Mouse (Mus musculus) intestine, postnatal 0 days (tissue): ENCODE measurements around the gene Vwf. TPM values are rescaled to one million over a fixed set of nuclear protein-coding genes. Genes with fewer than 3 reads are reported as not detected.
A peak's percentile ranks its signal among the peaks of the same experiment; 100 is the strongest.

Source experiments
- ATAC-seq: fragments of 200-750 bp; cut with Nextera tagmentation; 2 replicates; pipeline ENCODE4 v1.8.0; 2017; ENCODE audit warnings: mild to moderate bottlenecking, moderate TSS enrichment, moderate library complexity
- H3K27ac ChIP-seq: fragments of 300-500 bp; sonication (generic); 2 replicates; pipeline ENCODE4 v1.5.1; 2014; ENCODE audit warnings: mild to moderate bottlenecking, low read depth, low read length, moderate library complexity
- H3K27me3 ChIP-seq: fragments of 300-500 bp; sonication (generic); replicated peaks from 2 replicates; pipeline ENCODE4 v1.6.1; 2014; ENCODE audit warnings: low read length, mixed read lengths; ENCODE audit not compliant: control insufficient read depth, insufficient read depth
- H3K36me3 ChIP-seq: fragments of 300-500 bp; sonication (generic); 2 replicates; pipeline ENCODE4 v1.6.1; 2014; ENCODE audit warnings: mild to moderate bottlenecking, moderate library complexity; ENCODE audit not compliant: control insufficient read depth, insufficient read depth
- H3K4me1 ChIP-seq: fragments of 300-500 bp; sonication (generic); replicated peaks from 2 replicates; pipeline ENCODE4 v1.6.1; 2014; ENCODE audit warnings: antibody characterized with exemption, low read length, mixed read lengths; ENCODE audit not compliant: control insufficient read depth, insufficient read depth
- H3K4me2 ChIP-seq: fragments of 300-500 bp; sonication (generic); replicated peaks from 2 replicates; pipeline ENCODE4 v1.6.1; 2014; ENCODE audit warnings: low read depth, mild to moderate bottlenecking, moderate library complexity
- H3K4me3 ChIP-seq: fragments of 300-500 bp; sonication (generic); 2 replicates; pipeline ENCODE4 v1.5.1; 2014; ENCODE audit warnings: low read depth, low read length
- H3K9ac ChIP-seq: fragments of 300-500 bp; sonication (generic); 2 replicates; pipeline ENCODE4 v1.6.1; 2014; ENCODE audit warnings: mild to moderate bottlenecking, low read depth, low read length
- H3K9me3 ChIP-seq: fragments of 300-500 bp; sonication (generic); 2 replicates; pipeline ENCODE4 v1.6.1; 2016; ENCODE audit warnings: mixed run types; ENCODE audit not compliant: control insufficient read depth
- CTCF ChIP-seq: sonication (generic); IDR thresholded peaks from 2 replicates; pipeline ENCODE4 v1.5.1; 2016; ENCODE audit warnings: low read depth, mild to moderate bottlenecking, control low read depth, antibody characterized with exemption, moderate library complexity
- WGBS: fragments of 180-500 bp; shearing (Covaris S2); extraction: QIAGEN DNeasy Blood & Tissue Kit; methylation state at CpG from one replicate; pipeline ENCODE4 v1.1.7; 2014; 5-methylcytosine and 5-hydroxymethylcytosine counted together
- polyA plus RNA-seq: library from polyadenylated mRNA; unstranded; fragments of >200 nt; fragmentation: Nextera tagmentation; extraction: Ambion mirVana; gene quantifications from 2 replicates; pipeline ENCODE4 v1.2.1, GENCODE M21; 2015

Gene Vwf
- polyA plus RNA-seq, 1 experiment from 2014 or later: 10.6 TPM

DNA sequence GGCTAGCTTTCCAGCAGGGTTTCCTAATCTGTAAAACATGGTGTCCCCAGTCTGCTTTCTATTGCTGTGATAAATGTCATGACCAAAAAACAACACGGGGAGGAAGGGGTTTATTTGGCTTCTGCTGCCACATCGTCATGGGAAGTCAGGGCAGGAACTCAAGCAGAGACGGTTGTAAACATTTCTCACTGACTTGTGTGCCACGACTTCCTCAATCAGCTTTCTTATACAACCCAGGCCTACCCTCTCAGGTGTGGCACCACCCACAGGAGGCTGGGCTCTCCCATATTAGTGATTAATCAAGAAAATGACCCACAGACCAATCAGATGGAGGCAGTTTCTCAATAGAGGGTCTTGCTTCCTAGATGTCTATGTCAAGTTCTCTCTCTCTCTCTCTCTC lies 48.3 kb downstream of the Vwf start:
- TF ChIP-seq CTCF: 0 out of 2 replicates have a peak, but pooled peaks have one; percentile 4
- H3K4me2 ChIP-seq: no peak overlapping the region
- H3K27me3 ChIP-seq: no peaks in the 10 kb centered on the region
- WGBS: 2% methylated on average over 4 of the region's 4 CpGs
- peak; percentile 55; the same call in 1 of the 2 replicates for ATAC-seq
- no peak overlapping the region for H3K9ac ChIP-seq
- H3K4me3 ChIP-seq: no peak overlapping the region
- no peaks in the 10 kb centered on the region for H3K36me3 ChIP-seq
- H3K4me1 ChIP-seq: peaks cover 4% of the 10 kb centered on the region; the same call in 1 of the 2 replicates
- H3K9me3 ChIP-seq: no peaks in the 10 kb centered on the region
- no peak overlapping the region for H3K27ac ChIP-seq

DNA sequence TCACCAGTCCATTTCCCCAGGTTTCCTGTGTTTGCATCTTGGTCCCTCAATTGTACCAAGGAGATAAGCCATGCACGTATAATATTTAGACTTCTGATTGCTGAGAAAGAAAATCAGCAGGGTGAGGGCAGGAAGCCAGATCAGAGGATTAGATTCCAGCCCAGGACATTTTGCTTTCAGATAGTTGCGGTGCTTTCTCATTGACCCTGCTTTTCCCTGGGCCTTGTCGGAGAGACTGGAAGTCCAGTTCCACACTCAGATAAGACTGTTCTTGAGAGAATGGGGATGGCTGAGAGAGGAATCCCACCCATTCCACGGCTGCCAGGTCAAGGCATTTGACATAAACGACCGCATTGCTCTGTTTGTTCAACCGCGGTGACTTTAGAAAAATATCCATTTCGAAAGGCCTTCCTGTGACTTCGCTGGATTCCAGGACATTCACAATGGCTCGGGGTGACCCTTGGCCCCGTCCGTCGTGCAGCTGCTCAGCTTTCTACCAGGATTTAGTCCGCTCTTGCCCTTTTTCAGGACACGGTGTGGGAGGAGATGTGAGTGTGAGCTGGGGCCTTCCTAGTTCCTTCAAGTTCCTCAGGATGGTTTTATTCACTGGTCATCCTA lies 50.2 kb downstream of the Vwf start:
- Histone ChIP-seq H3K9me3 (no peaks in the 10 kb centered on the region), H3K4me1 (peaks cover 4% of the 10 kb centered on the region; the same call in 1 of the 2 replicates), H3K27ac (no peak overlapping the region), H3K4me2 (no peak overlapping the region), H3K9ac (no peak overlapping the region), H3K36me3 (no peaks in the 10 kb centered on the region), H3K4me3 (no peak overlapping the region), H3K27me3 (no peaks in the 10 kb centered on the region)
- no peak for ATAC-seq
- WGBS: 29% methylated on average over 16 of the region's 16 CpGs
- TF ChIP-seq CTCF: no peak

DNA sequence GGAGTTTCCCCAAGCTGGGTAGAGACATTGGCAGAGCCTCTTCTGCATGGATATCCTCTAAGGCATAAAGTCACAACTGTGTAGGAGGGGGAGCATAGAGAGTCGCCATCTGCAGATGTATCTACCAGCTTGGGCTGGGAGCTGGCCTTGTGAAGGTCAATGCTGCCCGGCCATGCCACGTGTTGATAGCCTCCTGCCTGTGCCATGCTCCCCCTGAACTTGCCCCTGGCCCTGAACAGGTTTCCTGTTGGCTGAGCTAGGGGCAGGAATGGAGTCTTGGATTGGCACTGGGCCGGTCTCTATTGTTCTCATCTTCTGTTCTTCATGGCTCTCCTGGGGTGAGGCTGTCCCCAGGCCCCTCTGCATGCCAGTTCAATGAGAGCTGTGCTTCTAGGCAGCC lies 51.1 kb downstream of the Vwf start:
- ATAC-seq: no peak
- Histone ChIP-seq H3K27ac (no peak overlapping the region), H3K4me2 (no peak overlapping the region), H3K4me1 (peaks cover 4% of the 10 kb centered on the region; the same call in 1 of the 2 replicates), H3K9ac (no peak overlapping the region), H3K36me3 (no peaks in the 10 kb centered on the region), H3K27me3 (no peaks in the 10 kb centered on the region), H3K9me3 (no peaks in the 10 kb centered on the region), H3K4me3 (no peak overlapping the region)
- no peak for TF ChIP-seq CTCF
- WGBS: 95% methylated on average over 4 of the region's 4 CpGs

DNA sequence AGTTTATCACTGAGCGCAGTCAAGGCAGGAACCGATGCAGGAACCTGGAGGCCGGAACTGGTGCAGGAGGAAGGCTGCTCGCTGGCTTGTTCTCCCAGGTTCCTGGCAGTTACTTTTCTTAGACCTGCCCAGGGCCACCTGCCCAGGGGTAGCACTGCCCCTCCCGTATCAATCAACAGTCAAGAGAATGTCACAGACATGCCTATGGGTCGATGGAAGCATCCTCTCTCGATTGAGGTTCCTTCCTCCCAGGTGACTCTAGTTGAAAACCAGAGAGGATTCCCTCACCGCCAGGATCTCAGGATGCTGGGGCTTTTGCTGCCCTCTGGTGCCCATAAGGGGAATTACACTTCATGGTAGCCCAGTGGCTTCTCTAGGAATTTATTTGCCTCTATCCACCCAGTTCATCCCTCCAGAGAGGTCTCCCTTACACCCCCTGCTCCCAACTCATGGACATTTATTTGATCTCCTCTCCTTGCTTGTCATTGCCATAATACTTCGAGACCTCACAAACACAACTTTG lies 53.5 kb downstream of the Vwf start:
- WGBS: 39% methylated on average over 9 of the region's 9 CpGs
- no peaks in the 10 kb centered on the region for H3K27me3 ChIP-seq
- no peak overlapping the region for H3K27ac ChIP-seq
- H3K4me3 ChIP-seq: no peak overlapping the region
- no peaks in the 10 kb centered on the region for H3K36me3 ChIP-seq
- no peak for ATAC-seq
- H3K4me2 ChIP-seq: no peak overlapping the region
- H3K4me1 ChIP-seq: no peaks in the 10 kb centered on the region; the same call in 1 of the 2 replicates
- peak; percentile 97 for TF ChIP-seq CTCF
- H3K9ac ChIP-seq: no peak overlapping the region
- H3K9me3 ChIP-seq: no peaks in the 10 kb centered on the region

DNA sequence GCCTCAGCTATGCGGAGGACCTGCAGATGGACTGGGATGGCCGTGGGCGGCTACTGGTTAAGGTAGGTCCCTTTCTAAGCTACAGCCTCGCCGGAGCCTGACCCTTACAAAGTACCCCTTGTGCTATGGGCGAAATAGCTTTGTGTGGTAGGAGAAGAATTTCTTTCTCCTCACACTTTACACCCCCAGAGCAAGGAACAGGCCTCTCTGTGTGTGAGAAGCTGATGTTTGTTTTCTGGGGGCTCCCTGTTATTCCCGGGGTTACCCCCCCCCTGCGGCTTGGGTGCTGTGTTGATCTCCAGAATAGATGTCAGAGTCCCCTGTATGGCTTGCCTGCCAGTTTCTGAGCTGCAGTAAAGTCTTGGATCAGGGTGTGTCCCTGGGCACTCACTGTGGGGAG lies 54.1 kb downstream of the Vwf start:
- H3K9ac ChIP-seq: no peak overlapping the region
- 79% methylated on average over 8 of the region's 8 CpGs for WGBS
- no peak for TF ChIP-seq CTCF
- H3K27me3 ChIP-seq: no peaks in the 10 kb centered on the region
- no peaks in the 10 kb centered on the region for H3K9me3 ChIP-seq
- H3K36me3 ChIP-seq: no peaks in the 10 kb centered on the region
- no peaks in the 10 kb centered on the region; the same call in 1 of the 2 replicates for H3K4me1 ChIP-seq
- ATAC-seq: no peak
- H3K27ac ChIP-seq: no peak overlapping the region
- H3K4me2 ChIP-seq: no peak overlapping the region
- H3K4me3 ChIP-seq: no peak overlapping the region

DNA sequence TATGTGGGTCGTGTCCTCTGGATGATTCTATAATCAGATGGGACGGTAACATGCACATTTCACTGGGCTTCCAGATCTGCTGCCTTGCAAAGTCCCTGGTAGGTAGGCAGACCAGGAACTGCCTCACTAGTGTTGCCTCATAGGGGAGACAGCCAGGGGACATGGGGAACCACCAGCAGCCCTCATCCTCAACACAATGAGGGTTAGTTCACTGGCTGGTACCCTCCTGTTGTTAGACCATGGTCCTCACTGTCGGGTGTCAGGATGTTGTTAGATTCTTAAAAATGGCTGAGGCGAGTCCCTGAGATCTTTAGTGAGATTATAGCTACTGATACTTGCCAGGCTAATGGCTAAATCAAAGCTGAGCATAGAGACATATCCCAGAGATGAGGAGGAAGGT lies 54.6 kb downstream of the Vwf start:
- Histone ChIP-seq H3K4me1 (no peaks in the 10 kb centered on the region; the same call in 1 of the 2 replicates), H3K4me2 (no peak overlapping the region), H3K9ac (no peak overlapping the region), H3K36me3 (no peaks in the 10 kb centered on the region), H3K27ac (no peak overlapping the region), H3K4me3 (no peak overlapping the region), H3K9me3 (no peaks in the 10 kb centered on the region), H3K27me3 (no peaks in the 10 kb centered on the region)
- no peak for TF ChIP-seq CTCF
- no peak for ATAC-seq
- WGBS: 65% methylated on average over 4 of the region's 4 CpGs
